Mouse (Mus musculus): ENCODE data around the gene Cyp2d22.
"Not testable (repeated sequence)": the region's sequence is repeated elsewhere in the genome, so short reads cannot be mapped to it uniquely, and the experiment has no call there.

Cyp2d22 gene

DNA sequence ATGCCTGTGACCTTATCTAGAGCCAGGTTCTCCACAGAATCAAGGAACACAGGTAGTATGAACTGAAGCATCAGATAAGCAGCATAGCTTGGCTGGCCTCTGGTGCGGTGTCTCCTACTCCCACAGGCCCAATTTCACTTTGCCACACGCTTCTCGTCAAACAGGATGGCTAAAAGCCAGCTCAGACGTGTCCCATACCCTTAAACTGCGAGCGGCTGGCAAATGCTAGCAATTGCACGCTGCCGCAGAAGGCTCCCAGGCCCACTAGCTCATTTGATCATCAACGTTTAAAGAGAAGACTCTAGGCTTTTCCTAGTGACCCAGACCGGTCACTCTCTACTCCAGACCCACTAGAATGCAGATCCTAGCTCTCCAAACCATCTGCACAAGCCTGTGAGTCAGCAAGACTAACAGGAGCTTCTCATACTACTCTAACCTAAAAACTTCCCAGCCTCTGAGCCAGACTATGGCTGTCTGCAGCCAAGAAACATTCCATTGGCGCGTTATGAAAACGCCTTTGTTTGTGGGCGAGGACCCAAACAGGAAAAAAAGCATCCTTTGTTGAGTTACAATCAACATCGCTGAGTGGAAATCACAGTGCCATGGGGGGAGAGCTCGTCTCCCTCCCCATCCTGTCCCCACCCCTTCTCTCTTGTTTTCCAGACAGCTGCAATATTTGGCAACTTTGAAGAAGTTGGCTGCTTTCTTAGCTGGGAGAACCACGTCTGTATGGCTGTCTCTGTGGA is 3.5 kb downstream of the Cyp2d22 start:
- peak; percentile 82 for DNase-seq (ENCODE audit: low read depth, low spot score)

DNA sequence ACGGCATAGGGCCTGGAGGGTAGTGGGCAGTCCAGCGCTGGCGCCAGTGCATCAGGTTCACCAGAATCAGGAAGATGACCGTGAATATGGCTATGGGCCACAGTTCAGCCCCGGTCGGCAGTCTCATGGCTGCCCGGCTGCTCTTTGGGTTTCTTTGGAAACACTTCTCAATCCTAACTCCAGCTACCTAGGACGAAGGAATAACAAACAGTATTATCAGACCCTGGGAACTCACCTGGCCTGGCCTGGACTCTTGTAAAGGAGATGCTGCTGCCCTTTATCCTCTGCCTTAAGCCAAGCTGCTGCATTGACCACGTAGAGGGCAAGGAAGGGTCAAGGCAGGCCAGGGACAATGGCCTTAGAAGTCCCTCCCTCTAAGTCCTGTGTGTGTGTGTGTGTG is 4.2 kb downstream of the Cyp2d22 start:
- no peak for DNase-seq (ENCODE audit: low read depth, low spot score)

DNA sequence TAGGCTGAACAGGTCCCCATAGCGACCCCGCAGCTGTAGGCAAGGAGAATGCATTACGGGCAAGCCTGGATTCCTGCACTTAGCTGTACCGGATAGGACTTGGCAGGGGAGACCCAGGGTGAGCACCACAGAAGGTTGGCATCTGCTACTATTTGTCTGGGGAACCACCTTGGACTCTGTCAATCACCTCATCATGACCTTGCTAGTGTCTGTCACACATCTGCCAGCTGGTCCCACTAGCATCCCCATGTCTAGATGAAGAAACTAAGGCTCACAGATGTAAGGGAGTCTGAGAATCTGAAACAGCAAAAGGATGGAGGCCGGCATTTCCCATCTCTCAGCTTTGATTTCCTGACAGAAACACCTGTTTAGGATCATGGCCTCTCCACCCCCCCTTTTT is 5.6 kb downstream of the Cyp2d22 start:
- no peak for DNase-seq (ENCODE audit: low read depth, low spot score)

DNA sequence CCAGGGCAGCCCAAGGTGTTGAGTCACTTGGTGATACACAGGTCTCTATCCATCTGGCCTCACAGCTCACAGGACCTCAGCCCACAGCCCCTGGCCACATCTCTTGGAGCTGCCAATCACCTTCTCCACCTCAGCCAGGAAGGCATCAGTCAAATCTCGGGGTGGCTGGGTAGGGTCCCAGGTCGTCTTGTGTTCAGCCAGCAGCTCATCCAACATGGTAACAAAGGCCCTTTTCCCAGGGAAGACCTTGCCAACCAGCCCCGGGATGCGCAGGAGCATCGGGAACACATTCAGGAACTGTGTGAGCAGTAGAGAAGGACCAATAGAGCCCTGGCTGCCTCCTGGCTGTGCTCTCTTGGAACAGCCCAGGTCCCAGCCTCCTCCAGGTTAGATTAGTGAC is 7.1 kb downstream of the Cyp2d22 start:
- no peak for DNase-seq (ENCODE audit: low read depth, low spot score)

DNA sequence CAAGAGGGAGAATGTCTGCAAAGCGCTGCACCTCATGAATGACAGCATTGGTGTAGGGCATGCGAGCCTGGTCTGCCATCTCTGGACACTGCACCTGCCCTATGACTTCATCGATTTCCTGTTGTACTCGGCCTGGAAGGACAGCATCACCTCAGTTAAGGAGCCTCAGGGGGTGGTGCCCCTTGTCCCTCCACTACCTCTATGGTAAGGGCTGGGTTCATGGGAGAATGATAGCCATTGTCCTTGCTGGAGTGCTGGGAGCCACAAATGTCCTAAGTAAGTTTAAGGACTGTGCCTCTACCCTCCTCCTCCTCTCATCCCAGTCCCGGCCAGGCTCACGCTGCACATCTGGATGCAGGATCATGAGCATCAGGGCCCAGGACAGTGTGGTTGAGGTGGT is 7.6 kb downstream of the Cyp2d22 start:
- no peak for DNase-seq (ENCODE audit: low read depth, low spot score)

DNA sequence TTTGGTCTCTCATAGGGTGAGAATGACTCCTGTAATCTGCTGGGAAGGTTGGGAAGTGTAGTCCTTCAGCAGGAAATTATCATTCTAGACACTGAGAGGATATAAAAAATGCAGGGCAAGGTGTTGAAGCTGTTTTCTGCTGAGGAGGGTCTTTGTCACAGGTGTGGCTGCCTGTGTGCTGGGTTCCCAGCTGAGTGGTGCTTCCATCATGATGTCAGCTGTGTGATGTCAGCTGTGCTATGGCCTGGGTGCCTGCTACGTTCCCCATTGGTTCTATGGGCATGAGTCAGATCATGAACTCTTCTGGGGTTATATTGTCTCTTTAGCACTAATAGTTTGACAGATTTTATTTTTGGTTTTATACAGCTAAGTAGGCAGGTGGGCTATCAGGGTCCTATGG is 11.2 kb downstream of the Cyp2d22 start:
- no peak for DNase-seq (ENCODE audit: low read depth, low spot score)

DNA sequence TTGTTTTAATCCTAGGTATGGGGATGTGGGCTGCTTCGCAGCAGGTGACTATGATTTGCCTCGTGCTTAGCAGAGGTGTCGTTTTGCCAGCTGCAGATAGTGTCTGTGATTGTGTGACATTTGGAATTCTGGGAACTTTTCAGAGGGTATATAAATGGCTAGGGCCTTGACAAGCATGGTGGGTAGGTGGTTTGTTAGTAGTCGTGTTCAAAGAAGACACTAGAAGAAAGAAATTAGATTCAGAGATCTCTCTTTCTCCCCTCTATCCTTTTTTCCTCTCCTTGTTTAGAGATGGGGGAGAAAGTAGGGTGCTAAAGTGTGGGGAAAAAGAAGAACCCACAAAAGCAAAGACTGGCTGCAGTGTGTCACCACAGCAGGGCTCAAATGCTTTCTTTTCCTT is 11.9 kb downstream of the Cyp2d22 start:
- no peak for DNase-seq (ENCODE audit: low read depth, low spot score)

DNA sequence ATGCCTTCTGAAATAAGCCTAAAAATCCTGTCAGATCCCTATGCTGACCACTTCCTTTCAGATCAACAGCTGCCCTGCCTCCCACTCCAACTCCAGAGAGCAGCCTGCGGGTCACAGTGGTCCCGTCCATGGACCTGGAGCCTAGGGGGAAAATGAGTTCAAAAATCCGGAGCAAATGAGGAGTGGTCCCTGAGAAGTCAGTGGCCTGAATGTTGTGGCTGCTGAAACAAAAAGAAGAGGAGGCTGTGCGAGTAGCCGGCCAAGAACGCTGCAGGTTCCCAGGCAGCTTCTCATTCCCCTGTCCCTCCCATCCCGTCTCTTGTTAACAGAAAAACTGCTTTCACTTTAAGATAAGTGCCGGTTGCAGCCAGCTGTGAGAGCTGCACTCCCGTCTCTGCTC is 15.5 kb downstream of the Cyp2d22 start:
- DNase-seq (ENCODE audit: low read depth, low spot score): not testable (repeated sequence)

DNA sequence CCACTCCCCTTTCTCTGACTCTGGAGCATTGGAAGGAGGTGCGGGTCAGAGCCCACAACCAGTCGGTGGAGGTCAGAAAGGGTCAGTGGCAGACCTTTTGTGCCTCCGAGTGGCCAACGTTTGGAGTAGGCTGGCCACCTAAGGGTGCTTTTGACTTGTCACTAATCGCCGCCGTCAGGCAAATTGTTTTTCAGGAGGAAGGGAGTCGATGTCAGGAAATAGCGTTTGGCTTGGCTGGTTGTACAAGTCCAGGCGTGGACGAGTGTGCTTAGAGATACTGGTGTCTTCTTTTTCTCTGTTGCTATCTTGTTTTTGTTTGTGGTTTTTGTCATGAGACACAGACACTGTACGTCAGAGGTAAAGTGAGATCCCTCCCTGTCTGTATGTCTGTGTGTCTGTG is 16.3 kb downstream of the Cyp2d22 start:
- DNase-seq (ENCODE audit: low read depth, low spot score): not testable (repeated sequence)

DNA sequence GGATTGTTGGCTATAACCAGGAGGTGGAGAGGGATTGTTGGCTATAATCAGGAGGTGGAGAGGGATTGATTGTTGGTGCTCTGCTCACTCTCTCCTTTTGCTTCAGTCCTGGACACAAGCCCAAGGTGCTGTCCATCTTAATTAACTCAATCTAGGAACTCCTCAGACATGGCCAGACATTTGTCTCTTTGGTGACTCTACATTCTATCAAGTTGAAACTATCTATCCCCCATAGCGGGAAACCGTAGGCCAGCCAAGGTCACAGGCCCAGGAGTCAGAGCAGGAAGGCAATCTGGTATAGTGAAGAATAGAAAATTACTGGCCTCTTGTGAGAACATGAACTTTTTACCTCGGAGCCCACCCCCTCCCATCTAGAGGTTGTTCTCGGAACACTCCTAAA is 17.8 kb downstream of the Cyp2d22 start:
- DNase-seq (ENCODE audit: low read depth, low spot score): no peak

DNA sequence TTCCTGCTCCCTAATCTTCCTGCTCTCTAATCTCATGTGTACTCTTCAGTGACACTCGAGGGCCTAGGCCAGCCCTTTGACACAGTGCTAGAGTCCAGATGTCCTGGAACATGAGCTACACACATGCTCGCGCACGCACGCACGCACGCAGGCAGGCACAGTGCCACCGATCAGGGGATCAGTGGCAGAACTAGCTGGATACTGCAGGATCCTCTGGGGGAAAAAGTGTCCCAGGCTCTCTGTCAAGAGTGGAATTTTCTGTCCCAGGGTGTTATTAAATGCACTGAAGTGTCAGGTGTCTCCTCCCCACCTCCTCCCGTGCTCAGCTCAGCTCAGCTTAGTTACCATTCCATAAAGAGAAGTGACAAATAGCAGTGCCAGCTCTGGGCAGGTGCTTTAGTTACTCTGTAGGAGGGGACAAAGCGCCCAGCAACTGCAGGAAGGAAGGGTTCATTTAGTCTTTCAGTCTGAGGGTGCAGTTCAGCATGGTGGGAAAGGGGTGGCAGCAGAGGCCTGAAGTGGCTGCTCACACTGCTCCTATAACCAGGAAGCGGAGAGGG is 18.5 kb downstream of the Cyp2d22 start:
- peak; percentile 77 for DNase-seq (ENCODE audit: low read depth, low spot score)

DNA sequence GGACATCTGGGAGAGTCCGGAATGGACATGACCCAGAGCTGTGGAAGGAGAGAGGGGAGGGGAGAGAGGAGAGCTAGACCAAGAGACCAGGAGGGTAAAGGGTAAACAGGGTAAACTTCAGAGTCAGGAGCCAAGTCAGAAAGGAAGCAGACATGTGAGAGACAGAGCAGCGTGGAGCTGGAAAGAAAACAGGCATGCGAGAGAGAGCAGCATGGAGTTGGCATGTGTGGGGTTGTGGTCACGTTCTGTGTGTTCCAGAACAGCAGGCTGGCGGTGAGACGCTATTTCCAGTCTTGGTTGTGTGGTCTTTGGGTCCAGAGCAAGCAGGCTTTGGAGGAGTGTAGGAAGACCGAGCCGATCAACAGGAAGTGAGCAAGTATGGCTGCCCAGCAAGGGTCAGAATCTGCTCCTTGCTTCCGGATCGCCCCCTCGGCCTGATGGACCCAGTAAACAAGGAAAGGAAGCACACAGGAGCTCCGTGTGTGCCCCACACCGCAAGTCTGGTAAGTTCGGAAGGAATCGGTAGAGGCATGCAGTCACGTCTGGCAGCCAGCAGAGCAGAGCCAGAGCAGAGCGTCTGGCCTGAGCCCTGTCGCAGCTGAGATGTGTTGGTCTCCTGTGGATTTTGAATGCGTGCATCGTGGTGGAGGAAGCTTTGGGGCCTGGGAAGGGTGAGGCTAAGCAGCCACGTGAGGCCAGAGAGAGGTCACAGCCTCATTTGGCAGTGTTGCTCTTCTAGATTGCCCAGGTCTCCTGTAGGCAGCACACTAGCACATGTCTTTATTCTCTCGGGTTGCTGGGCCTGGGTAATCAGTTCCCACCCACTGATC is 21.4 kb downstream of the Cyp2d22 start:
- no peak for DNase-seq (ENCODE audit: low read depth, low spot score)

DNA sequence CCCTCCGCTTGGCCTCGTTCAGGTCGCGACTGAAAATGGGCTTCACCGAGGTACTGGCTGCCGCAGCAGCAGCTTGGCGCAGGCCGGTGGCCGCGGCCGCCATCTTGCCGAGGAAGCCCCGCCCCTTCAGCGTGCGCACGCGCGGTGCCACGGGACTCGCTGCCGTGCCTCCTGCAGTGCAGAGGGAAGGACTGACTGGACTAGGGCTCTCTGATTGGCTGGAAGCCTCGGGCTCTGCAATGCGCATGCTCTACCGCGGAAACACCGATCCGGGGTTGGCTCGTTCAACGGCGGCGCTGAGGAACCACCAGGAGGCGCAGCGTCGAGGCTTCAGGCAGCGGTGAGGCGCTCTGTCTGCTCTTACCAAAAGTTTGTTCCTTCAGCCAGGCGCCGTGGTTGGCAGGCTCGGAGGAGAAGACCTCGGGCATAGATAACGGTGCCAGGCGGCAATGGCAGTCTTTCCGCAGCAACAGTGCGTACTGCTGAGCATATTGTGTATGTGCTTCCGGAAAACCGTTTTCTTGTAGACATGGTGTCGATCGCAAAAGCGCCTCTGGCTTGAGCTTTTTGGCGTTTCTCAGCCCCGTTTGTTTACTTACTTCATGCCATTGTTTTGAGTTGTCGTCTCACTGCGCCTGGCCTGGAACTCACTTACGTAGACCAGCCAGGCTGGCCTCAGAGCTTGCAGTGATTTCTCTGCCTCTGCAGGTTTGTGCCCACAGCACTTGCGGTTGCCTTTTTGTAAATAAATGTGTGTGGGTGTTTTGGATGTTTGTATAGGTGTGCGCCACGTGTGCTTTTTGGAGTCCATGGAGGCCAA is 25.7 kb downstream of the Cyp2d22 start, which contains the start of gene Ndufa6:
Gene Ndufa6 (minus strand): TSS at position 197 of the 820 bp plus-strand sequence.
- DNase-seq (ENCODE audit: low read depth, low spot score): peak; percentile 100

DNA sequence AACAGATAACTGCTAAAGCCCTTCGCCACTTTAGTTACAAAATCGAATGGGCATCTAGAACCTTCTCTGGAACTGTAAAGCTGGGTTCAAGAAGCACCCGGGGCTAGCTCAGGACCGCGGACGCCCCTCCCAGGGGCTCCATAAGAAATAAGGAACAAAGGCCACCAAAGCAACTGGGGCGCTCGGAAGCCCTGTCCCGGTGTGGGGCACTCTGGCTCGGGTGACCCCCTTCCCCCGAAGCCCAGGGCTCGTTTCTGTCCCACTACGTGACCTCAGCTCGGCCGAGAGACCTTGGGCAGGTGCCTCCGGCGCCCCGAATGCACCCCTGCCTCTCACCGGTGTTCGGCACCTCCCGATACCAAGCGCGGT is 26.3 kb downstream of the Cyp2d22 start:
- DNase-seq (ENCODE audit: low read depth, low spot score): no peak

DNA sequence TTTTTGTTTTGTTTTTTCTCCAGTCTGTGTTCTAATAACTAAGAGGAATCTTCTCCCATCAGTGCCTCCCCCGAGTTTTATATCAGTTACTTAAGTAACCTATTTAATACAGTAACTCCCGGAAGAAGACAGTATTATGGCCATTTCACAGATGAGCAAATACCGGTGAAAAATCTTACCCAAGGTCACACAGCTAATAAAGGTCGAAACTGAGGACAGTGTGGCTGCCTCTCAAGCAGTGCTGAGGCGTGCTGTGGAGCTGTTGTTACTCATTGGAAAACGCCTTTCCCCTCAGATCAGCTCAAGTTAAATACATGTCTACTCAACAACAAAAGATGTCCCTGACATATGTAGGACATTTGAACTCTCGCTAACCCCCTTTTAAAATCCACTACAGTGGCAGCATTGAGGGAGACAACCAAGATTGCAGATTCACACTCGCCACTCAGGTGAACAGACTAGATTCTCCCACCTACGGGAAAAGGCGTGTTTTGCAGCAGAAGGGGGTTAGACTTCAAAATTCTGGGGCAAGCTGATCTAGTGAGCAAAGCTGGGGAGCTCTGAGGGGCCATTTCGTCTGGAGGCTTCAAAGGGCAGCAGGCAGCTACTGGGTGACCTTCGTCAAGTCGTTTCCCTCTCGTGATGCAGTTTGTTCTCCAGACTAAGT is 26.8 kb downstream of the Cyp2d22 start:
- no peak for DNase-seq (ENCODE audit: low read depth, low spot score)

DNA sequence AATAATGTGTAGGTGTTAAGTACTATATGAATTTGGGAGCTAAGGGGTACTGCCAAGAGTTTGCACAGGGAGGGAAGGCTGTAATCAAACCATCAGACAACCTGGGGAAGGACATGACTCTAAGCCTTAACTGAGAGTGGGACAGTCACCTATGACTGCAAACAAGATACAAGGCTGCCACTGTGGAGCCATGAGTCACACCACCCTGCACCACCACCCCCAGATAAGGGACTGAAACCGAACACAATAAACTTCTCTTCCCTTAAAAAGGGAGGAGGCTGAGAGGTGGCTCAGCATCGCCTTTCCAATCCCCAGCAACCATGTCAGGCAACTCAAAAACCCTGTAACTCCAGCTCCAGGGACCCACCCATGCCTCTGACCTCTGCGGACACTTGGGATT is 28.6 kb downstream of the Cyp2d22 start:
- DNase-seq (ENCODE audit: low read depth, low spot score): no peak

DNA sequence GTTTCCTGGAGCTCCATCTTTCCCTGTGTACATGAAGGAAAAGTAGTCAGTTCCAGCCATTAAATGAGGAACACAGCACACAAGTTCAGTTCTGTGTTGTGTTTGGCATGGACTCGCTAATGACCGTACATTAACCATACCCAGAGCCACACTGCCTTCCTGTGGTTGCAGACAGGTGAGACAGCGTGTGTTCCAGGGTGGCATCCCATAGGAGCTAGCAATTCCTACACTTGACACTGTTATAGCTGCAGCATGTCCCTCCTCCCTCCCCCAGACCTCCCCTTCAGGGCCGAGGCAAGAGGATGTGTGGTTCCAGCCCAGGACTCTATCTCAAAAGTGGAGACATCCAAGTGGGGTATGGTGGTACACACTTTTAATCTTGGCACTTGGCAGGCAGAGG is 29.7 kb downstream of the Cyp2d22 start:
- no peak for DNase-seq (ENCODE audit: low read depth, low spot score)

DNA sequence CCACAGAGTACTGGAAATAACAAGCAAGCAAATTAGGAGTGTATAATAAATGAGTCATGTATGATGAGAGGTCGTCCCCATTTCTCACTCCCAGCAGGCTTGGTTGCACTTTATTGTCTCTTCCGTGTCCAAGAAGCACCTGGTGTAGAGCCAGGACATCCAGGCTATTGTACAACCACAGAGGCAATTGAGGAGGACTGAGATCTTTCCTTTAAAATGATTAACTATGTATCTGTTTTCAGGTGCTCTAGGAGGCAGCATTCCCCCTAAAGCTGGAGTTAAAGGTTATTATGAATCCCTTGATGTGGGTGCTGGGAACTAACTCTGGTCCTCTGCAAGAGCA is 31.1 kb downstream of the Cyp2d22 start:
- DNase-seq (ENCODE audit: low read depth, low spot score): no peak

DNA sequence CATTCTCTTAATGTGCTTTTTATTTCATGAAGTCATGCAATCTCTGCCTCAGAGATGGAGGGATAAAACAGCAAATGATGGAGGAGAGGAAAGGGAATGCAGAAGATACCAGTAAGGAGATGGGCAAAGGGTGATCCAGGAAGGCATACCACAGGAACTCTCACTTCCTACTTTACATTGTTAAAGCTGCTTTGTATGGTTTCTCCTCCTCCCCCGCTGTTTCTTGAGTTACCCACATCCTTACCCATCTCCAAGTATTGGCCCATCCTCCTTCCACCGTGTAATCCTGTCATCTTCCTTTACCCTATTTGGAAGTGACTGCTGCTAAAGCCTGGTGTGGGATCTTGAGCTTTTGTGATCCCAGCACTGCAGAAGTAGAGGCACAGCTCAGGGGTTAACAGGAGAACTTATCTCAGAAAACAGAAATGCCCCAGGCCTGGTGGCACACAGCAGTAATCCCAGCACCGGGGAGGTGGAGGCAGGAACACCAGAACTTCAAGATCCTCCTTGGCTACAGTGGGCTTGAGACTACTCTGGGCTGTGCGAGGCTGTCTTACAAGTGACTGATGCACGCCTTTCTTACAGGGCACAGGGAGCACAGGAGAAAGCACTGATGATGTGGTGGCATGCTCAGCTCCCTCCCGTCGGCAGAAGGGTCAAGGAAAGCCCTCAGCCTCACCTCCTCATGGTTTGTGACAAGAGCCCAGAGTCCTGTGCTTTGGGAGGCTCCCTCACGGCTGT is 31.6 kb downstream of the Cyp2d22 start:
- DNase-seq (ENCODE audit: low read depth, low spot score): no peak

DNA sequence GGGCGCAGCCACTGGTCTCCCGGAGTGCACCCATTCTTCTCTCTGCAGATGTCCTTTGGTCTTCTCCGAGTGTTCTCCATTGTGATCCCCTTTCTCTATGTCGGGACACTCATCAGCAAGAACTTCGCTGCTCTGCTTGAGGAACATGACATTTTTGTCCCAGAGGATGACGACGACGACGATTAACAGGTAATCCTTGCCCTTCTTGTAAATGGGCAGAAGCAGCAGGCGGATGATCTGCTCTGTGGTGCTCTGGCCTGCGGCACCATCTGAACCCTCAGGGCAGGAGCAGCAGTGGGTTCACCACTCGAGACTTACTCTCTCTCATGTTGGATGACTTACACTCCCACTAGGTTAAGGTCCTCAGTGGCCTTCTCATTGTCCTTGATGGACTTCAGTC is 32.2 kb downstream of the Cyp2d22 start:
- DNase-seq (ENCODE audit: low read depth, low spot score): no peak

DNA sequence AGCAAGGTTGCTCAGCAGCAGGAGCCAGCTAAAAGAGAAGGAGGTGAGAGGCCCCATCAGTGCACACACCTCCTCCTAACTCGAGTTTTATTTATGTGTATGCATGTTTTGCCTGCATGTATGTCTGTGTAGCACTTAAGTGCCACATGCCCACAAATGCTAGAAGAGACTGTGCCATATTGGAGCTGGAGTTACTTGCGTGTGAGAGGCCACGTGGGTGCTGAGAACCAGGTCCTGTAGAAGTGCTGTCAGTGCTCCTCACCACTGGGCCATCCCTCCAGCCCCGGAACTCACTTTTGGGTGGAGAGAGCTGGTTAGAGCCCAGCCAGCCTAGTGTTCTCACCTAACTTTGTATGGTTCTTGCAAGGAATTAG is 32.8 kb downstream of the Cyp2d22 start:
- no peak for DNase-seq (ENCODE audit: low read depth, low spot score)
